Mouse (Mus musculus): ENCODE measurements at regions not wholly inside any gene's neighbourhood (a gene's known extent, or its start where the extent isn't known, plus 50 kb on each side); places are given as distances from the start of the nearest gene placed in this dataset.

GRCm38 (mm10) chr5:111835737-111836667, 102.3 kb downstream of the Gm26897 start:
- DNase-seq (ENCODE audit: low spot score), result no peak

GRCm38 (mm10) chr5:111836668-111837234, 103.0 kb downstream of the Gm26897 start:
- no peak for DNase-seq (ENCODE audit: low spot score)

GRCm38 (mm10) chr5:111842461-111842860, 108.7 kb downstream of the Gm26897 start:
- DNase-seq (ENCODE audit: low spot score), result no peak

GRCm38 (mm10) chr5:111843622-111844239, 110.0 kb downstream of the Gm26897 start:
- DNase-seq (ENCODE audit: low spot score), result no peak

GRCm38 (mm10) chr5:111844528-111844927, 110.8 kb downstream of the Gm26897 start:
- DNase-seq (ENCODE audit: low spot score), result no peak

- DNase-seq (ENCODE audit: low spot score), result no peak
These were observed 115.2 kb downstream of the Gm26897 start for GRCm38 (mm10) chr5:111848917-111849316.

GRCm38 (mm10) chr5:111852682-111853081, 119.0 kb downstream of the Gm26897 start:
- no peak for DNase-seq (ENCODE audit: low spot score)

GRCm38 (mm10) chr5:111855366-111855765, 121.6 kb downstream of the Gm26897 start:
- no peak for DNase-seq (ENCODE audit: low spot score)

GRCm38 (mm10) chr5:111857200-111857599, 123.5 kb downstream of the Gm26897 start:
- DNase-seq (ENCODE audit: low spot score), result no peak

- no peak for DNase-seq (ENCODE audit: low spot score)
These were observed 126.7 kb downstream of the Gm26897 start for GRCm38 (mm10) chr5:111860436-111860835.

GRCm38 (mm10) chr5:111862331-111862730, 128.6 kb downstream of the Gm26897 start:
- DNase-seq (ENCODE audit: low spot score), result no peak

GRCm38 (mm10) chr5:111863922-111864321, 130.2 kb downstream of the Gm26897 start:
- DNase-seq (ENCODE audit: low spot score), result no peak

GRCm38 (mm10) chr5:111864606-111865005, 130.9 kb downstream of the Gm26897 start:
- DNase-seq (ENCODE audit: low spot score), result no peak

GRCm38 (mm10) chr5:111869011-111869410, 135.3 kb downstream of the Gm26897 start:
- no peak for DNase-seq (ENCODE audit: low spot score)

- no peak for DNase-seq (ENCODE audit: low spot score)
These were observed 143.6 kb downstream of the Gm26897 start for GRCm38 (mm10) chr5:111877165-111877793.

GRCm38 (mm10) chr5:111879044-111879443, 145.3 kb downstream of the Gm26897 start:
- DNase-seq (ENCODE audit: low spot score), result no peak

- no peak for DNase-seq (ENCODE audit: low spot score)
These were observed 146.5 kb downstream of the Gm26897 start for GRCm38 (mm10) chr5:111880268-111880667.

- no peak for DNase-seq (ENCODE audit: low spot score)
These were observed 147.8 kb downstream of the Gm26897 start for GRCm38 (mm10) chr5:111881517-111881916.

GRCm38 (mm10) chr5:111887281-111887680, 153.6 kb downstream of the Gm26897 start:
- no peak for DNase-seq (ENCODE audit: low spot score)

GRCm38 (mm10) chr5:111890800-111891199, 157.1 kb downstream of the Gm26897 start:
- no peak for DNase-seq (ENCODE audit: low spot score)

GRCm38 (mm10) chr5:111891261-111891693, 157.6 kb downstream of the Gm26897 start:
- DNase-seq (ENCODE audit: low spot score), result no peak

GRCm38 (mm10) chr5:111892956-111893355, 159.2 kb downstream of the Gm26897 start:
- DNase-seq (ENCODE audit: low spot score), result no peak

All from layer of hippocampus, adult 9-10 months (tissue).